Mouse (Mus musculus): ENCODE measurements around the gene Serpina12.

- no peak for TF ChIP-seq CTCF (IDR thresholded peaks at IDR 0.05; ENCODE audit: low read depth, low read length)
- TF ChIP-seq POLR2AphosphoS5 (IDR thresholded peaks at IDR 0.05; ENCODE audit: insufficient replicate concordance, low read depth, low read length), result no peak
- no peak for TF ChIP-seq GATA1 (IDR thresholded peaks at IDR 0.05; ENCODE audit: borderline replicate concordance, low read length)
- TF ChIP-seq TAL1 (conservative IDR thresholded peaks at IDR 0.05; ENCODE audit: low read depth, low read length), result no peak
- no peak for TF ChIP-seq GATA2 (IDR thresholded peaks at IDR 0.05; ENCODE audit: borderline replicate concordance, low read depth, low read length)
Observed at GRCm38 (mm10) chr12:104057050-104057449, 12.8 kb upstream of the Serpina12 start.

All from G1E (cell line).